Mouse (Mus musculus) intestine, embryonic 15.5 days (tissue): ENCODE data around the gene Mlst8. TPM values are rescaled to one million over a fixed set of nuclear protein-coding genes. Genes with fewer than 3 reads are reported as not detected.

Experiments
- ATAC-seq: fragments of 200-750 bp; cut with Nextera tagmentation; 2 replicates; pipeline ENCODE4 v1.8.0; 2017; ENCODE audit warnings: moderate TSS enrichment, moderate library complexity
- H3K27ac ChIP-seq: fragments of 300-500 bp; sonication (generic); 2 replicates; pipeline ENCODE4 v1.5.1; 2015; ENCODE audit warnings: mild to moderate bottlenecking, inconsistent platforms
- H3K27me3 ChIP-seq: fragments of 300-500 bp; sonication (generic); replicated peaks from 2 replicates; pipeline ENCODE4 v1.6.1; 2015; ENCODE audit warnings: inconsistent platforms
- H3K36me3 ChIP-seq: fragments of 300-500 bp; sonication (generic); 2 replicates; pipeline ENCODE4 v1.6.1; 2015; ENCODE audit warnings: inconsistent platforms
- H3K4me1 ChIP-seq: fragments of 300-500 bp; sonication (generic); replicated peaks from 2 replicates; pipeline ENCODE4 v1.6.1; 2015; ENCODE audit warnings: inconsistent platforms
- H3K4me2 ChIP-seq: fragments of 300-500 bp; sonication (generic); replicated peaks from 2 replicates; pipeline ENCODE4 v1.6.1; 2015; ENCODE audit warnings: mild to moderate bottlenecking, inconsistent platforms
- H3K4me3 ChIP-seq: fragments of 300-500 bp; sonication (generic); replicated peaks from 2 replicates; pipeline ENCODE4 v1.5.1; 2015; ENCODE audit warnings: inconsistent platforms
- H3K9ac ChIP-seq: fragments of 300-500 bp; sonication (generic); 2 replicates; pipeline ENCODE4 v1.6.1; 2015; ENCODE audit warnings: inconsistent platforms
- H3K9me3 ChIP-seq: fragments of 300-500 bp; sonication (generic); 2 replicates; pipeline ENCODE4 v1.6.1; 2016; ENCODE audit warnings: inconsistent platforms
- WGBS: fragments of 180-500 bp; shearing (Covaris S2); methylation state at CpG from one replicate; pipeline ENCODE4 v1.1.7; 2015; 5-methylcytosine and 5-hydroxymethylcytosine counted together
- polyA plus RNA-seq: library from polyadenylated mRNA; unstranded; fragments of >200 nt; fragmentation: Nextera tagmentation; extraction: Ambion mirVana; gene quantifications from 2 replicates; pipeline ENCODE4 v1.2.1, GENCODE M21; 2015

The Mlst8 gene
- polyA plus RNA-seq, 1 experiment from 2014 or later: 25.2 TPM

- H3K4me2 ChIP-seq: peak overlapping the region; percentile 47
- no peaks in the 10 kb centered on the region for H3K9me3 ChIP-seq
- no peak overlapping the region for H3K27ac ChIP-seq
- peak; percentile 49 for ATAC-seq
- H3K4me1 ChIP-seq: peaks cover 11% of the 10 kb centered on the region
- WGBS: 35% methylated on average over 36 of the region's 36 CpGs
- H3K36me3 ChIP-seq: peaks cover 18% of the 10 kb centered on the region
- no peak overlapping the region for H3K4me3 ChIP-seq
- H3K9ac ChIP-seq: no peak overlapping the region
- H3K27me3 ChIP-seq: no peaks in the 10 kb centered on the region
These were observed 27.6 kb upstream of the Mlst8 start for GRCm38 (mm10) chr17:24506332-24507070.

- H3K9ac ChIP-seq: no peak overlapping the region
- no peak overlapping the region for H3K4me2 ChIP-seq
- no peak overlapping the region for H3K4me3 ChIP-seq
- peaks cover 11% of the 10 kb centered on the region for H3K4me1 ChIP-seq
- no peak for ATAC-seq
- H3K27me3 ChIP-seq: no peaks in the 10 kb centered on the region
- no peaks in the 10 kb centered on the region for H3K9me3 ChIP-seq
- H3K36me3 ChIP-seq: peaks cover 11% of the 10 kb centered on the region
- no peak overlapping the region for H3K27ac ChIP-seq
- 91% methylated on average over 30 of the region's 30 CpGs for WGBS
These were observed 26.5 kb upstream of the Mlst8 start for GRCm38 (mm10) chr17:24505286-24505955.

GRCm38 (mm10) chr17:24504085-24504484 lies 25.2 kb upstream of the Mlst8 start:
- peaks cover 11% of the 10 kb centered on the region for H3K4me1 ChIP-seq
- ATAC-seq: no peak
- no peak overlapping the region for H3K27ac ChIP-seq
- H3K9ac ChIP-seq: no peak overlapping the region
- H3K4me2 ChIP-seq: no peak overlapping the region
- no peaks in the 10 kb centered on the region for H3K36me3 ChIP-seq
- H3K27me3 ChIP-seq: no peaks in the 10 kb centered on the region
- H3K9me3 ChIP-seq: no peaks in the 10 kb centered on the region
- H3K4me3 ChIP-seq: no peak overlapping the region
- WGBS: 90% methylated on average over 10 of the region's 10 CpGs

- 35% methylated on average over 11 of the region's 11 CpGs for WGBS
- no peak for ATAC-seq
- no peak overlapping the region for H3K4me3 ChIP-seq
These were observed 23.3 kb upstream of the Mlst8 start for GRCm38 (mm10) chr17:24502208-24502607.

GRCm38 (mm10) chr17:24496026-24496425 lies 17.1 kb upstream of the Mlst8 start:
- Histone ChIP-seq H3K27me3 (no peaks in the 10 kb centered on the region), H3K4me2 (no peak overlapping the region), H3K9ac (0 out of 2 replicates have a peak overlapping the region, but pooled peaks have one; percentile 13), H3K36me3 (no peaks in the 10 kb centered on the region), H3K27ac (no peak overlapping the region), H3K4me1 (no peaks in the 10 kb centered on the region), H3K9me3 (no peaks in the 10 kb centered on the region), H3K4me3 (no peak overlapping the region)
- no peak for ATAC-seq
- 93% methylated on average over 1 of the region's 1 CpGs for WGBS

More at GRCm38 (mm10) chr17:24502208-24502607, 23.3 kb upstream of the Mlst8 start:
- Histone ChIP-seq H3K9ac (no peak overlapping the region), H3K9me3 (no peaks in the 10 kb centered on the region), H3K27me3 (no peaks in the 10 kb centered on the region), H3K36me3 (no peaks in the 10 kb centered on the region), H3K4me2 (no peak overlapping the region), H3K27ac (no peak overlapping the region), H3K4me1 (peaks cover 8% of the 10 kb centered on the region)

GRCm38 (mm10) chr17:24495443-24495842 lies 16.6 kb upstream of the Mlst8 start:
- no peak overlapping the region for H3K4me3 ChIP-seq
- no peaks in the 10 kb centered on the region for H3K36me3 ChIP-seq
- H3K27me3 ChIP-seq: 0 out of 2 replicates have a peak, but pooled peaks cover 4% of the 10 kb centered on the region
- H3K9ac ChIP-seq: no peak overlapping the region
- ATAC-seq: no peak
- WGBS: 70% methylated on average over 3 of the region's 3 CpGs
- no peaks in the 10 kb centered on the region for H3K4me1 ChIP-seq
- no peak overlapping the region for H3K27ac ChIP-seq
- no peak overlapping the region for H3K4me2 ChIP-seq
- H3K9me3 ChIP-seq: no peaks in the 10 kb centered on the region

- no peak overlapping the region for H3K4me3 ChIP-seq
- no peaks in the 10 kb centered on the region for H3K9me3 ChIP-seq
- no peak overlapping the region for H3K4me2 ChIP-seq
- H3K36me3 ChIP-seq: no peaks in the 10 kb centered on the region
- H3K9ac ChIP-seq: no peak overlapping the region
- no peak for ATAC-seq
- no peak overlapping the region for H3K27ac ChIP-seq
- H3K4me1 ChIP-seq: no peaks in the 10 kb centered on the region
- 49% methylated on average over 2 of the region's 2 CpGs for WGBS
- peaks cover 8% of the 10 kb centered on the region; the same call in 1 of the 2 replicates for H3K27me3 ChIP-seq
These were observed 15.9 kb upstream of the Mlst8 start for GRCm38 (mm10) chr17:24494627-24495335.

- H3K9ac ChIP-seq: no peak overlapping the region
- peaks cover 36% of the 10 kb centered on the region for H3K27me3 ChIP-seq
- ATAC-seq: no peak
- no peak overlapping the region for H3K4me3 ChIP-seq
- no peak overlapping the region for H3K4me2 ChIP-seq
- no peaks in the 10 kb centered on the region for H3K9me3 ChIP-seq
- H3K27ac ChIP-seq: no peak overlapping the region
- WGBS: 72% methylated on average over 4 of the region's 4 CpGs
- peaks cover 15% of the 10 kb centered on the region for H3K4me1 ChIP-seq
- no peaks in the 10 kb centered on the region for H3K36me3 ChIP-seq
These were observed 11.5 kb upstream of the Mlst8 start for GRCm38 (mm10) chr17:24490399-24490798.

GRCm38 (mm10) chr17:24489265-24490030 lies 10.6 kb upstream of the Mlst8 start:
- Histone ChIP-seq H3K36me3 (no peaks in the 10 kb centered on the region), H3K27me3 (peaks cover 36% of the 10 kb centered on the region), H3K4me1 (peaks cover 16% of the 10 kb centered on the region), H3K4me3 (peak overlapping the region; percentile 69), H3K4me2 (peak overlapping the region; percentile 100), H3K27ac (no peak overlapping the region), H3K9ac (peak overlapping the region; percentile 73), H3K9me3 (no peaks in the 10 kb centered on the region)
- WGBS: 25% methylated on average over 19 of the region's 19 CpGs
- ATAC-seq: peak; percentile 24

- peak overlapping the region; percentile 32; the same call in 1 of the 2 replicates for H3K27ac ChIP-seq
These were observed 9.9 kb upstream of the Mlst8 start for GRCm38 (mm10) chr17:24488662-24489264.

GRCm38 (mm10) chr17:24488186-24488661 lies 9.3 kb upstream of the Mlst8 start, which contains the start of gene Caskin1:
Gene Caskin1, plus strand, starts transcription at chr17:24488601.
- H3K9me3 ChIP-seq: no peaks in the 10 kb centered on the region
- H3K9ac ChIP-seq: peak within 1 kb of the TSS; percentile 73
- under 1% methylated on average over 45 of the region's 45 CpGs for WGBS
- H3K4me2 ChIP-seq: peak within 1 kb of the TSS; percentile 100
- peak within 1 kb of the TSS; percentile 32; the same call in 1 of the 2 replicates for H3K27ac ChIP-seq
- no peaks in the 10 kb centered on the region for H3K36me3 ChIP-seq
- ATAC-seq: peak; percentile 60
- H3K4me3 ChIP-seq: peak within 1 kb of the TSS; percentile 69
- peaks cover 16% of the 10 kb centered on the region for H3K4me1 ChIP-seq
- peaks cover 36% of the 10 kb centered on the region for H3K27me3 ChIP-seq

More at GRCm38 (mm10) chr17:24488662-24489264, 9.9 kb upstream of the Mlst8 start:
- H3K4me1 ChIP-seq: peaks cover 16% of the 10 kb centered on the region
- H3K4me2 ChIP-seq: peak overlapping the region; percentile 100
- H3K9me3 ChIP-seq: no peaks in the 10 kb centered on the region
- H3K9ac ChIP-seq: peak overlapping the region; percentile 73
- 0% methylated on average over 79 of the region's 81 CpGs for WGBS
- ATAC-seq: peak; percentile 65
- H3K36me3 ChIP-seq: no peaks in the 10 kb centered on the region
- peak overlapping the region; percentile 69 for H3K4me3 ChIP-seq
- H3K27me3 ChIP-seq: peaks cover 36% of the 10 kb centered on the region
